Mouse (Mus musculus) kidney, adult 2 months (tissue): Measurements from ENCODE around the gene Muc4.

Experiments
- CTCF ChIP-seq: fragments of 200-500 bp; conservative IDR thresholded peaks from 2 replicates; pipeline ENCODE4 v1.5.1; 2011; ENCODE audit warnings: low read depth, mild to moderate bottlenecking, control low read depth, low read length, moderate library complexity, mixed read lengths; ENCODE audit not compliant: insufficient read depth, insufficient read length
- POLR2A ChIP-seq: fragments of 200-500 bp; IDR thresholded peaks from one replicate; pipeline ENCODE4 v1.6.1; 2011; ENCODE audit warnings: low read depth, low read length, control low read depth

DNA sequence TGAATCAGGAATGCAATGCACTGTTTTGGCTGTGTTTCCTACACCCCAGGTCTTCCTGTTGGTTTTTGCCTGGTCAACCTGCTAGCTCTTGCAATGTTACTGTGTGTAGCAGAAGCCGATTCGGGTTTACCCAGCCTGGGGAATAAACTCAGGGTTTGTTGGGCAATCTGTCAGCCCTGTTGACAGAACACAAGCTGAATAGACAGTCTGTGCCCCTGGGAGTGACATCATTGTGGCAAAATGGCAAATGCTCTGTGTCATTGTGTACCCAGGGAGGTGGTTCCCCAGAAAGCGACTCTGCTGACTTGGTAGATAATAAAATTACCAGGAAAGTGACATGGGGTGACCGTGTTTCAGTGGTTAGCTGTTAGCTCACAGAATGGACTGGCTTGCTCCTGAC is 46.9 kb upstream of the Muc4 start:
- TF ChIP-seq CTCF (no peak), POLR2A (no peak)
